Mouse (Mus musculus) thymus, postnatal 10 days (tissue): ENCODE results near the gene Usp40.
A peak's percentile ranks its signal among the peaks of the same experiment; 100 is the strongest.
"Not testable (repeated sequence)": the region's sequence is repeated elsewhere in the genome, so short reads cannot be mapped to it uniquely, and the experiment has no call there.

Experiments used
- DNase-seq, 2 experiments: peaks; one replicate each; pipeline ENCODE4 v3.0.0; 2021; ENCODE audit warnings: low spot score in 2 of 2

Usp40 gene

DNA sequence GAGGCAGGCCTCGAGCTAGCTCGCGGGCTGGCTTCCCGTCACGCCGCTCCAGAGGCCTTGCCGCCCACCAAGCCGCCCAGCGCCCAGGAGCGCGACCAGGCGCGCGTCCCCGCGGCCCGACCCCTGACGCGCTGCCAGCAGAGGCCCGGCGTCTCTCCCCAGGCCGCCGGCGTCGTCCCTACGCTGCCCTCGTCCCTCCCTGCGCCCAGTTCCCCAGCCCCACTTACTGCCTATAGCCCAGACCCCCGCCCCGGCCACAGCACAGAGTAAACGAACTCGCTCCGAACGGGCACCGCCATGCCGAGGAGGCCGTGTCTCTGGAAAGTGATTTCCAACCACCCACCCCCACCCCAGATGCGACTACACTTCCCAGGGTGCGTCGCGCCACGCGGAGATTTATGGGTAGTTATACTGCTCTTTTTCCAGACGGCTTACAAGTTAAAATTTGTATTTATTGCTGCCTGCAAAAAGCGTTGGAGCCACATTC is at the start of gene Usp40:
Gene Usp40 (minus strand): TSS at position 341 of the 487 bp plus-strand sequence.
- peak; percentile 38 to 59 for DNase-seq

DNA sequence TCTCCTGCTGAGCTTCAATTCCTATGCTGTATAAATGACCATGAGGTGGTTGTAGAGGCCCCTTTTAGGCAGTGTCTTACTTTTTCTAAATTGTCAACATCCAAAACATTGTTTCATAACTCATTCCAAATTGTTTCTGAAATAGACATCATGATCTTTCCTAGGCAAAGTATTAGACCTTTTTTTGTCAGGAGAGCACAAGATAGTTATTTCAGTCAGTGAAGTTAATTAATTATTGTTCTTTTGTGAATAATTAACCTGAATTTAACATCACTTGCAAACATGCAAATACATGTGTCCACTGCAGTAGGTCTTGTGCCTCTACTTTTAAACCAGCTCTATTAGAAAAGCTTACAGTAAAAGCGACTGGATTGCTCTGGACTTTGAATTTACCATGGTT is 46.7 kb upstream of the Usp40 start, which contains the start of gene Ugt1a10:
Gene Ugt1a10 (plus strand): TSS at position 301 of the 400 bp plus-strand sequence.
- DNase-seq, result no peak

DNA sequence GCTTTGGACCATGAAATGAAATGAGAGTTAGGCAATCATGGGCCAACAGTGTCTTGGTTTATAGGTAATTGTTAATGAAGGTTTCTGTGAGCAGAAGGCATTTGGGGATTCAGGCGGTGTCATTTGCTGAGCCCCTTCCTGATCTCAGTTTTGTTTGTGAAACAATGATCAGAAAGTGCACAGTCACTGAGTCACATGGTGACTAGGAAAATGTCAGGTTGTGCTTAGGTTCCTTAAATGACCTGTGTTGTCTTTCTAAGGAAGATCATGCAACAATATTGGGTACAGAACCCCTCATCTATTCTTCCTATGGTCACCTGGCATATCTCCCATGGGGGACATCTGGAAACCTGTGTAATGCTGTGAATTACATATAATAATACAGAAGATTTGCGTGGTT is 39.1 kb upstream of the Usp40 start:
- not testable (repeated sequence) for DNase-seq

DNA sequence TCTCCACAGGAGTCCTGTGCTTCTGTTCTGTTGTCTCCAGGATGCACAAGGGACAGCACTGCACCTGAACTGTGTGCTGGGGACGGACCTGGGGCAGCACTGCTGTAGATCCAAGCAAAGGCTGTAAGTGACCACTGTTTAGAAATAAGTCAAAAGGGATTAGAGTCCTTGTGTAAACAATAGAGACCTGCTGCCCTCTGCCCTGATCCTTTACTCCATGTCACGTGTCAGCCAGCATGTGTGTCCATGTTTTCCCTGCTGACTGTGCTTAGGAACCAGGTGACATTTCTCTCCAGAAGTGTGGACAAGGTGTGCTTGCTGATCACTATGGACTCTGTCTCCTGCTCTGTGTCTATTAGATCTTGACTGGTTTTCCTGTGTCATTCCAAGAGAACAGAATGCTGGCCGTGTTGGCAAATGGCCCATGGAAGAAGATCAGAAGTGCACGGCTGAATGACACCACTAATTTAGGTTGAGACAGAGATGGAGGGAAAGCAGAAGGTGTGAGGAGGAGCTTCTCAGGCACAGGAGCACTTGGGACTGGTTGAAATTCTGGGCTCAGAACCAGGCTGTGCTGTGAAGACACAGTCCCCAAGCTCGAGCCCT is 36.6 kb upstream of the Usp40 start:
- not testable (repeated sequence) for DNase-seq

DNA sequence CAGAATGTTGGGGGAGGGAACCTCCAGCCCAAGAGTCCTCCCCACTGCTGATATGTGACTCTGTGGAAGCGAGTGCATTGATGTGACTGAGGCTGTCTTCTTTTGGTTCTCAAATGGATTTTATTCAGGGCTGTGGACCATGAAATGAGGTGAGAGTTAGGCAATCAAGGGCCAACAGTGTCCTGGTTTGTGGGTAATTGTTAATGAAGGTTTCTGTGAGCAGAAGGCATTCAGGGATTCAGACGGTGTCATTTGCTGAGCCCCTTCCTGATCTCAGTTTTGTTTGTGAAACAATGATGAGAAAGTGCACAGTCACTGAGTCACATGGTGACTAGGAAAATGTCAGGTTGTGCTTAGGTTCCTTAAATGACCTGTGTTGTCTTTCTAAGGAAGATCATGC is 34.7 kb upstream of the Usp40 start:
- not testable (repeated sequence) for DNase-seq

DNA sequence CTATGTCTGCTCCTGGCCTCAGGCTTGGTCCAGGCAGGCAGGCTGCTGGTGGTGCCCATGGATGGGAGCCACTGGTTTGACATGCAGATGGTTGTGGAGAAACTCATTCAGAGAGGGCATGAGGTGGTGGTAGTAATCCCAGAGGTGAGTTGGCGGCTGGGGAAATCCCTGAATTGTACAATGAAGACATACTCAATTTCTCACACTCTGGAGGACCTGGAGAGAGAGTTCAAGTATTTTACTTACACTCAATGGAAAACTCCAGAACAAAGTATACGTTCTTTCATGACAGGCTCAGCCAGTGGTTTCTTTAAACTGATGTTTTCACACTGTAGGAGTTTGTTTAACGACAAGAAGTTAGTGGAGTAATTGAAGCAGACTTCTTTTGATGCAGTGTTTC is 16.9 kb upstream of the Usp40 start:
- not testable (repeated sequence) for DNase-seq

DNA sequence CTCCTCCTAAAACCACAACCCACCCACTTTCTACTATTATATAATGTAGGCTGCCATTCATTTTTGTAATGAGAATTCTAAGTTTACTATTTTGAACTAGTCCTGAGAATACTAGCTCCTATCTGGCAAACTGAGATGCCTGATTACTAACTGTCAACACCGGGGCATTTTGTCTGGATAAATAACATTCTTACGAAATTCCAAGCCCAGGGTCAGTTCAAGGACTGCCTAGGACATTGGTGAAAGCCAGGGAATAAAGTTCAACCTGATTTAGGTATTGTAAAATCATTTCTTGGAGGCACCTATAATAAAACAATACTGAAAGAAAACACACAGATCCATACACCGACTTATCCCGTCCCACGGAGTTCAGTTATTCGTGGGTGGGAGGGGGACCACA is 7.0 kb upstream of the Usp40 start:
- DNase-seq, result no peak

DNA sequence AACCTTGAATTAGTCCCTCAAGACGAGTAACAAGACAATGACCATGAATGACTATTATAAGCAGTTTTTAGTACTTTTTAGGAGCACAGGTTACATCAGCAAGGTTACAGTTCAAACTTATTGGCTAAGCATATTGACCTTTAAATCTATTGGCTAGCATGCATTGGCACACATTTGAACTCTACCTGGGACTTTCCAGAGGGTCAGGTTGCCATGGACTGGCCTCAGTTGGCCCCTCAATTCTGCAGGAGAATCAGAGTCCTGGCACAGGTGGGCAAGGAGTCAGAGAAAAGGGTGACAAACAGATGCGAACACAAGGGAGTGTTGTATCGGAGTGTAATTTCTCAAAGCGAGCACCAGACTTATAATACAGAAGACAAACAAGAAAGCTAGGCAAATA is 6.3 kb upstream of the Usp40 start:
- DNase-seq, result no peak

DNA sequence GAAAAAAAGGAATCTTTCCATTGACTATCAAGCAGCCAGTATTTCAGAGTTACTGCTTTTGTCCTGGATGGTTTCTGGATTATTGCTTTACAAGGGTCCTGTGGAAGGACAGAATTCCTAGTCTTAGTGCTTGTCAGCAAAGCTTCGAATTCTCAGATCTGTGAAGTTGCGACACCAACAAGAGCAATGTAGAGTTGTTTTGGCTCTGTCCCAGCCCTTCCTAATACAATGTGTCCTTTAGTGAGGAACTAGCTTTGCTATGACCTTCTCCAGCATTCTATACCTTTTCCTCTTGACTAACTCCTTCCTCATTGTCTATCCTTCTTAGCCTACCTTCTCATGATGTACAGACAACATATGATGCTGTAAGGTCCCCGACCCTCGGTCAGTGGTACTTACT is 5.8 kb upstream of the Usp40 start:
- DNase-seq, result no peak

DNA sequence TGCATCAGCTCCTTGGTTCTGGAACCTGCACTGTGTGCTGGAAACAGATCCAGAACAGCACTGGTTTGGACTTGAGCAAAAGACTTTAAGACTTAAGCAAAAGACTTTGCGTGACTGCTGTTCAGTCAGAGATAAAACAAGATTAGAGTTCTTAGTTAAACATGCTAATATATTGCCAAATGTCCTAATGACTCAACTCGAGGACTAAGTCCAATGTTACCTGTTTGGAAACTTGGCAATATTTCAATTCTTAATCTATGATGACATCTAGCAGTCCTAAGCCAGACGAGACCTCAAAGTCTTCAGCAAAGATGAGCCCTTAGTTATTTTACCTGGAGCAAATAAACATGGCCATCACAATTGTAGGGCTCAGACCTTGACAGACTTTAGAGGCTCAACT is 5.4 kb upstream of the Usp40 start:
- DNase-seq, result no peak

DNA sequence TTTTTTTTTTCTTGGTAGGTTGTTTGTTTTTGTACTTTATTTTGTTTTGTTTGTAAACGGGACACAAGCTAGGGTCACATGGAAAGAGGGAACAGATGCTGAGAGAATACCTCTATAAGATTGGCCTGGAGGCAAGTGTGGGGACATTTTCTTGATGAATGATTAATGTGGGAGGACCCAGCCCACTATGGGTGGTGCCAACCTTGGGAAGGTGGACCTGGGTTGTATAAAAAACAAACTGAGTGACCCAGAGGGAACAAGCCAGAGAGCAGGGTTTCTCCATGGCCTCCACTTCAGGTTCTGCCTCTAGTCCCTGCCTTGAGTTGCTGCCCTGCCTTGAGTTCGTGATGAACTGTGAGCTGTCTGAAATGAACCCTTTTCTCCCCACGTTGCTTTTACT is 1.2 kb upstream of the Usp40 start:
- no peak for DNase-seq

DNA sequence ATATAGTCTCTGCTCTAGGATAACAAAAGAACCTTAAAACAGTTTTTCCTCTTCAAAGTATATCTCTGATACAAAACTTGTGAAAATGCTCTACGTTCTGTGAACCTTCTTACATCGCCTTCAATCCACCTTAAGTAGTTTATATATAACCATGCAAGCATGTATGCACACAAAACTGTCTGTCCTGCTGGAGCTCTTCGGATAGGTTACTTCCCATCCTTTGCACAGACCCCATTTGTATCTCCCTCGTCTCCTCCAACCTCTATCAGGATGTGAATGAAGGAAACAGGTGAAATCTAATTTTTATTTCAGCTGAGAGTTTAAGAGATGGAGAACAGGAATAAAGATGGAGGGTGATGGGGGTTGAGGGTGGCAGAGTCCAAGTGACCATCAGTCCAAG is 384 bp upstream of the Usp40 start:
- no peak for DNase-seq

DNA sequence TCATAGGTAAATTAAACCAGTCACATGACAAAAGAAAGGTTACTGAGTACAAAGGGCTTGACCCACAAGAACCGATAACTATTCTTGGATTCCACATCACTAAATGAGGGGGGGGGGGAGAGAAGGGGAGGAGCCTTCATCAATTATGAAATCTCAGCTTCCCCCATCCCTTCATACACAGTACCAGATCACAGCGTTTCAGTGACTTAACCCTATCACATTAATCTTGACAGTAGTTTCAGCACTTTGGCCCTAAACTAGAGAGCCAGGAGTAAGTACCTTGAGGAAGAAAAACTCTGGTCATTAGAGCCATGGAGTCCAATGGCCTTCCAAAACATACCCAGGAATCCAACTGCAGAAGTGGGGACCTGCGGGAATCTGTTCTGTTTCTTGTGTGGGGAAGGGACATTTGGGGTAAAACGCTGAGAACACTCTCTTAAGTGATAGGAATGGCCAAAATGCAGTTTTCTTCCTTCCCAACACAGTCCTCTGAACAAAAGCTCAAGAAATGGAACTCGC is 600 bp downstream of the Usp40 start:
- no peak for DNase-seq

DNA sequence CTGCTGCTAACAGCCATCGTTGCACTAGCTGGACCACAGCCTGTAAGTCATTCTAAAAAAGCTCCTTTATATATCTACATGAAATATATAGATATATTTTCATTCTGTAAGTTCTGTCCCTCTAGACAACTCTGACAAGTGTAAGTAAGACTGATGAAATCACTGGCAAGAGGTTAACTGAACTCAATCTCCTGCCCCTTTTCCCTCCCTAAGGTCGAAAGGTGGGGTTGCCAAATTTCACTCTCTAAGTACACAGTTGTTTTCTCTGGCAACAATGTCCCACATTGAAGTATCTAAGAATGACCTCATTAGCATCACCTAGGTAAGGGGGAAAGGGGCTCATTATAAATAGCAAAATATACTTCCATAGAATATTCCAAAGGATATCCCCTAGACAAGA is 15.6 kb downstream of the Usp40 start:
- no peak for DNase-seq

DNA sequence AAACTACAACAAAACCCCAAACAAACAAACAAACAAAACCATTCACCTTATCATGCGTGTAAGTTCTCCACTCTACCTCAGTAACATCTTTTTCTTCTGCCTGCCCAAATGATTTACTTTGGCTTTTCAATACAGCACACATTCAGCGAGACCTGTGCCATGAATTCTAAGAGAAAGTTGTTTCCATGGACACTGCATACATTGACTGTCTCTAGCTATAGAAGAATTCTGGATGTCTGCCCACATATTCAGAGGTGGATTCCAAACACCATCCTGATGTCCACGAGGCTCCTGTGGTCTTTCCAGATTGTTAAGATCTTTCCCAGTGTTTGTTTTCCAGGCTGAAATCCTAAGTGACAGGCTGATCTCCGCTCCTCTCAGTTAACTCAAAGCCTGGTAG is 26.1 kb downstream of the Usp40 start:
- no peak for DNase-seq

DNA sequence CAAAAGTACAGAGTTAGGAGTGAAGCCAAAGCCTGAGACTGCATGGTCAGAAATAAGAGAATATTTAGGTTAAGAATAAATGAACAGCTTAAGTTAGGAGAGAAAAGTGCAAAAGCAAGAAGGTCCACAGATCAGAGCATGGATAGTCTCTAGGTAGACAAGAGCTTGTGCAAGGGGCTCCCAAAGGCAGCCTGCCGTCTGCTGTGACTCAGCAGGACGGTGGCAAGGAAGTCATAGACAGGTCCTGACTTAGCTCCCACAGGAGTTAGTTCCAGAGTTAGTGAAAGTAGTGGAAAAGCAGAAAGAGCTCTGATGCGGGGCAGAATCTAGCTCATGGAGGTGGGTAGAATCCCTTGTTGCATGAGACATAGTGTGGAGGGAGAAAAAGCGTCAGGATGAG is 38.0 kb downstream of the Usp40 start:
- no peak for DNase-seq

DNA sequence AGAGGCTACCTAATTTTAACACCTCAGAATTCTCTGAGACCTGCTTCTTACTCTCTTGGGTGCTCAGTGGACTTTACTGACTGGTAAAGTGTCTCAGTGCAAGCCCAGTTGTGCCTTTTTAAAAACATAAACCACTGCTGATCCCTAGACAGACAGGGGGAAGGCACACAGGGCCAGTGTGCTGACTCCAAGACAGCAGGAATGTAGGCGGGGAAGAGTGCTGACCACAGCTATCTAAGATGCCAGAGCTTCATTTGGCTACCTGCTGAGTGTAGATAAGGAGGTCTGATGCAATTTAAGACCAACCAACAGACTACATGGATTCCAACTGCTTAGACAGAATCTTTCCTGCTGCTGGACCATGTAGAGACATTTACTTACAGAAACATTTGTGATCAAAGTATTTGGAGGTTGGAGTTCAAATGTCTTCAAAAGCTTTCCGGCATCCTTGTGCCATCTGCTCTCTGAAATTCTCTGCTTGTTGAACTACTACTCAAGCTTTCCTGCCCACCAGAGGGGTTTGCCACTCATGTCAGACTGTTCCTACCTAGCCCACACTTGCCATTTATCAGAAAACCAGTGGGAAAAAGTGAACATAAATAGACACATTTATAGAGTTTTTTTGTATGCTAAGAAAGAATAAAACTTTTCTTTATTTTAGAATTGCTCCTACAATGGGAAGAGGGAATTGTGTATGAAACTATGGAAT is 46.7 kb downstream of the Usp40 start:
- no peak for DNase-seq

DNA sequence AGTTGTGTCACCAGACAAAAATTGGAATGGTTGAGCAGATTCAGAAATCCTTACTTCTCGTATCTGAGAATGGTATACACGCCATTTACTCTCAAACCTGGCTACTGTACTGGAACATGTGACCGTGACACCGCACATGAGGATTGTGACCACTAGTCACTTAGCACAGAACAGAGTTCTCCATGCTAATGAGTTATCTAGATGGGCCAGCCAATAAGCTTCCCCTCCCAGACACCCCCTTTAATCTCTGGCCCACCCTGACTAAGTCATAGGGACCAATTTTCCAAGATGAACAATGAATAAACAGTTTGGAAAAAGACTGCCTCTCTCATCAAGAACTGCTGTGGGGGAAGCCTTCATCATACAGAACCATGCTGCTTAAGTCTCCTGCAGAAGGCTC is 47.6 kb downstream of the Usp40 start:
- DNase-seq, result no peak

DNA sequence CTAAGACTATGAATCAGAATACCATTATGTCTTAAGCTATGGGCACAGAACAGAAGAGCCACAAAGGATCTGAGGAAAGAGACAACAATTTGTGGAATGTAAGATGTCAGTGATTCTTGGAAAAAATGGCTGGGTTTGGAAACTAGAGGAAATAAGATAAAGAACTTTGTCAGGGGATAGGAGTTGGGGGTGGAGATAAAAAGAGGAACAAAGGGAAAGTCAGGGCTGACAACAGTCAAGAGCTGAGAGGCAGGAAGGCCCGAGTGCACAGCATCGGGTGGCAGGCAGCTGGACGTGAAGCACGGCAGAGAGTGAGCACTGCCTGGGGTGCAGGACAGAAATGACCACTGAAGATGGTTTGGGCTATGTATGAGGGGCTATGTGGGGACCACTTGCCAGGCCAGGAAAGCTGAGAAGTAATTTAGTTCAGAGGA is 48.3 kb downstream of the Usp40 start:
- no peak for DNase-seq

DNA sequence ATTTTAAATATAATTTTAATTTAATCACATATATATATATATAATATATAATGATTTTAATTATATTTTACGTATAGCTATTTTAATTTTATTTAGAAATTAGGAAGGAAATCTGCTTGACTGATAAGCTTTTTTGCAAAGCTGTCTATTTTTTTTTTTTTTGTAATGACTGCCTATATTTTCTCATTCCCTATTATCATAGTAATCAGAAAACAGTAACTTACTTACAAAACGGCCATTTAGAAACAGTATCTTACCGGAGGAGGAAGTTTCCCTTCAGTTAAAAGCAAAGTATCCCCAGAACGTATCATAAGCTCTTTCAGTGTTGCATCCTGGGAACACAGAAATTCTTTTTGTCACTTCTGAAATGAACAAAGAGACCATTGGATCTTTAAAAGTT is 48.8 kb downstream of the Usp40 start:
- DNase-seq, result no peak

DNA sequence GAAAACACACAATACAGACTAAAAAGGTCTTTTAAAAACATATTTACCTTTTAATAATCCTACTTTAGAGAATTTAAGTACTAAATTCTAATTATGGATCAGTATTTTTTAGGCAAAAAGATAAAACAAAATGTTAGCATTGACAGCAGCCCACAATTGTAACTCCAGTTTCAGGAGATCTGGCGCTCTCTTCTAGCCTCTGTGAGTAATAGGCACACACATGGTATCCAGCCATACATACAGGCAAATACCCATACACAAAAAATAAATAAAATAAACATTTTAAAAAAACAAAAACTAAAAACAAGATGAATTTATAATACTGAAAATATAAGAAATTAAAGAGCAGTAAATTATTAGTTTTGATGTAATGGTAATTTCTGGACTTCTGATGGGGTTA is 49.4 kb downstream of the Usp40 start:
- DNase-seq, result no peak

DNA sequence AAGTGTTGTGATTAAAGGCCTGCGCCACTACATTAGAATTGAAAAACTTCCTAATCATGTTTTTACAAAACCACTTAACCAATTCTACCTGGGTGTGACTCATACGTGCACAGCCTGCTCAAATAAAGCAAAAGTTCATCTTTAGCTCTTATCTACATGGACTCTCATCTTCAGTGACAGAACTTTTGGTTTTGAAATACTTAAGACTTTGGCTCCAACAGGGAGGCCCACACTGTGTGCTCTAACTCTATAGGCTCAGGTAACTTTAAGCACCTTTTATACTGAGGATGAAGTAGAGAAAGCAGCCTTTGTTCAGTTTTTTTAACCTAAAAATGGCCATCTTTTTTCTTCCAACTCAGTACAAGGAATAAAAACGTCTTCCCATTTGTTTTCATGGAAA is 55.3 kb downstream of the Usp40 start:
- no peak for DNase-seq

DNA sequence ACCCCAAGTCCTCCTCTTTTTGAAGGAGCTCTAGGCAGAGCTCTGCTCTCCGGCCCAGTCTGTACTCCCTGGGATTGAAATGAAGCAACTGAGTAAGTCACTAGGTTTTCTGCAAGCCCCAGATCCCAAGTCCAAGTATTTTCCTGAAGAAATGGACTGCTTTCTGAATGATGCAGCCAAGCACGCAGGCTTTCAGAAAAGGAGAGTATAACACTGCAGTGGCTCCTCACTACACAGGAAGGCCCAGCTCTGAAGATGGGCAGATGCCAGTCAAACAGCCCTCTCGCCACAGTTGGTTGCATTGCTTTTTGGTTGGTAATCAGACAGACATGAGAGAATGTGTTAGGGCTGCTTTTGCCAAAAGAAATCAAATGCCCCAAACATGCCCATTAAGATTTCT is 56.7 kb downstream of the Usp40 start:
- no peak for DNase-seq
